Mouse (Mus musculus): ENCODE results near the gene Fbxo33.
"Not testable (repeated sequence)": the region's sequence is repeated elsewhere in the genome, so short reads cannot be mapped to it uniquely, and the experiment has no call there.

Fbxo33 gene

GRCm38 (mm10) chr12:59219325-59220225 is at the start of gene Fbxo33:
TSS of gene Fbxo33 (minus strand) at chr12:59219725.
- DNase-seq (ENCODE audit: low spot score) = peak; percentile 100

DNA sequence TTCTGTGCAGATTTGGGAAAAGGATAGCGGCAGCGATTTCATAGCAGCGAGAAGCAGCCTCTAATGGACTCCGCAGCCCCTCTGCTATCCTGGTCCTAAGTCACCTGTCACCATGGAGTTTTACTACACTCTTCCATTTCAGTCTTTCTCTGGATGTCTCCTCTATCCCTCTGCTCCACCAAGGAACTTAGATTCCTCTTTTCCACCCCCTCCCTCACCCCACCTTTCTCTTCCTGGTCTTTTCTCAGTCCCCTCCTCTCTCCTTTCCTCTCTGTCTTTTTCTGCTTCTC is 46.4 kb upstream of the Fbxo33 start:
- no peak for DNase-seq (ENCODE audit: low spot score)

DNA sequence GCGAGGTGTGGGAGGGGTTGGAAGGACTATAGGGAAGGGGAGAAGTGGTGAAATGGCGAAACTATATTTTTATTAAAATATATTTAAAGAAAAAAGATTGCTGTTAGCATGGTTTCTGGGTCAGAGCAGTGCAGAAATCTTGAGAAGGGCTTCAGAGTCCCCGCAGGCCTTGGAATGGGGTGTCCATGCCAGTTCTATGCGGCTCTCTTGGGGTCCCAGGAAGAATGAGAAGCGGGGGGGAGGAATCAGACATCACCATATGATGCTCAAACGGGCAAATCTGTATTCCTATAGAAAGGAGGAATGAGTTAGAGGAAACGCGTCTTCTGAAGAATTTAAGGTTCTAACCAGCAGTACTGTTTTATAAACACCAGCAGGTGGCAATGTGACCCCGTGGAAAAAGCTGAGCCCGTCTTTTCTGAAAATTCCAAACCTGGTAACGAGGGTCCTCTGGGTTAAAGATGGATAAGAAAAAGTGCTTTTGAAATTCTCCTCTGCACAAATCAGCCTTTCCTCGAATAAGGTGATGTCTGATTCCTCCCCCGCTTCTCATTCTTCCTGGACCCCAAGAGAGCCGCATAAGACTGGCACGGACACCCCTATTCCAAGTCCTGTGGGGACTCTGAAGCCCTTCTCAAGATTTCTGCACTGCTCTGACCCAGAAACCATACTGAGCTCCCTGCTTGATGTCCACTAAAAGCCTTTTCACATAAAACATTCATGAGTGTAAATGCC is 45.8 kb upstream of the Fbxo33 start:
- DNase-seq (ENCODE audit: low spot score) = no peak

DNA sequence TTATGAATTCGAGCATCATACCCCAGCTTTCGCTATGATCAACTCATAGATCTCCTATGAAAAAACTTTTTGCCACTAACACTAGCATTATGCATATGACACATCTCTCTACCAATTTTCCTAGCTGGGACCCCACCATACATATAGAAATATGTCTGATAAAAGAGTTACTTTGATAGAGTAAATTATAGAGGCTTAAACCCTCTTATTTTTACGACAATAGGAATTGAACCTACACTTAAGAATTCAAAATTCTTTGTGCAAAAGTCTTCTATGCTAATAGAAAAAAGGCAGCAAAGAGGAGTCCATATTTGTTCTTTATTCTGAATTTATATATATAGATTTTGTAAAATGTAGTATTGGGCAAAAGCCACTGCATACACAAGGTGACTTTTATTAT is 43.3 kb upstream of the Fbxo33 start:
- no peak for DNase-seq (ENCODE audit: low spot score)

GRCm38 (mm10) chr12:59260798-59261197 is 41.3 kb upstream of the Fbxo33 start:
- DNase-seq (ENCODE audit: low spot score) = no peak

GRCm38 (mm10) chr12:59260362-59260761 is 40.8 kb upstream of the Fbxo33 start:
- no peak for DNase-seq (ENCODE audit: low spot score)

- no peak for DNase-seq (ENCODE audit: low spot score)
These were observed 39.5 kb upstream of the Fbxo33 start for GRCm38 (mm10) chr12:59259015-59259414.

GRCm38 (mm10) chr12:59250259-59250827 is 30.8 kb upstream of the Fbxo33 start:
- DNase-seq (ENCODE audit: low spot score) = no peak

DNA sequence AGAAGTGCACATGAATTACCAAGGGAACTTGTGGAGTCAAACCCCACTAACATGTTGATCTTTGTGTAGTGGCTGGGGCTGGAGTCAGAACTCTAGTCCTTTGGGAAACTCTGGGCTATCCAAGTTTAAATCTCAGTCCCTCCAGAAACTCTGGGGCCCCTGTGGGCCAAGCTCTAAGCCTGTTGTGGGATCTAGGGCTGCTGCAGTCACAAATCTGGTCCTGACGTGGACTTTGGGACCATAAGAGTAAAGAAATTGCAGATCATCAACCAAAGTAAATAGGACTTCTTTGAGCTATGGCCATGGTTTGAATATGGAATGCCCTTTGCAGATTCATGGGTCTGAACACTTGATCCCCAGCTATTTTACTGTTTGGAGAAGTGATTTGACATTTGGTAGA is 29.4 kb upstream of the Fbxo33 start:
- DNase-seq (ENCODE audit: low spot score) = no peak

DNA sequence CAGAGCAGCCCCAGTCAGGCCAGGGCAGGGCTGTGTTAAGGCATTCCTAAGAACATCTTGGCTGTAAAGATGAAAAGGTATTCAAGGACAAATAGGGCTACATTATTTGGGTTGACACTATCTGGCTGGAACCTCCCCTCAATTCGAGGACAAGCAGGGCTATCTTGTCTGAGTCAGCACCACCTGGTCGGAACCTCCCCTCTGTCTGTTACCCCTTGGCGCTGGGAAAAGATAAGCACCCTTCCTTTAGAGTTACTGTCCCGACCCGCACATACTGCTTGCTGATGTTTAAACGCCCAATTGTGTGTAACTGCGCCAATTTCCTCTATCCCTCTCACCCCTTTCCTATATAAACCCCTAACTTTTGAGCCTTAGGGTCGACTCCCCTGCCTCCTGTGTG is 21.5 kb upstream of the Fbxo33 start:
- not testable (repeated sequence) for DNase-seq (ENCODE audit: low spot score)

DNA sequence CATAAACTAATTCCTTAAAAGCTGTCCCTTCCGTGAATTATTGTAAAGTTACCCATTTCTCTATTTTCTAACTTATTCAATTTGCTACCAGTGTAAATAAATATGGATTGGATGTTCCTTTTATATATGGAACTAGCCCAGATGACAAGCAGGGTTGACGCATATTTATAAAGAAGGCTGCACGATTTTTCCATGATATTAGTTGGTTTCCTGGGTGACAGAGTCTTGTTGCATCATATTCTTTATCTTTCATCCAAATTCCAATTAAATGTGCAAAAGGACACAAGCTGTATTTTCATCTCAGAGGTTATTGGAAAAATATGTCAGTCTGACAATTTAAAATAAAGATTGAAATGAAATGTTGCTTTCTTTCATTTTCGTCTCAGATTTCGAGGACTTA is 18.9 kb upstream of the Fbxo33 start:
- DNase-seq (ENCODE audit: low spot score) = no peak

- DNase-seq (ENCODE audit: low spot score) = no peak
These were observed 8.9 kb upstream of the Fbxo33 start for GRCm38 (mm10) chr12:59228401-59228800.

DNA sequence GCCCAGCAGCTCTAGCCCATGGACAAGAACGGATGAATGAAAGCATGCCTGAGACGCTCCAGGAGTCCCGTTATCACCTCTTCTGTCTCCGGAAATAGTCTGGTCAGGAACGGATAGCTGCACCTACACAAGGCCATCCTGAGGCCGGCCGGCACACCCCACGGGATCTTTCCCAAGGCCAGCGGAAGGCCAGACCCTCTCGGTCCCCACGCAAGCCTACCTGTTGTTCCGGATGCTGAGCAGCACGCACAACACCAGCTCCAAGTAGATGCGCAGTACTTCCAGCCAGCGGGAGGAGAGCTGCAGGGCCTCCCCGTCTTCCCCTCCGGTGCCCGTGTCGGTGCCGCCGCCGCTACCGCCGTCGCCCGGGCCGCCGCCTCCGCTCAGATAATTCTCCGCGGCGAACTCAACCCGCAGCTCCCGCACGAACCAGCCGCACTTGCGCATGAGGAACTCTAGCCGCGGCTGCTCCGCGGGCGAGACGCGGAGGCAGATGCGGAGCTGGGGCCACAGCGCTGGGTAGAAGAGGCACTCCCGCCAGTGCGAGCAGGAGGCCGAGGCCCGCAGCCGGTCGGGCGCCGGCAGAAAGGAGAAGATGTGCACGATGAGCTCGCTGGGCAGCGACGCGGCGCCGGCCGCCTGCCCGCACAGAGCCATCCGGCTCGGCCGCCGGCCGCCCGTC is 744 bp downstream of the Fbxo33 start:
- DNase-seq (ENCODE audit: low spot score) = no peak

DNA sequence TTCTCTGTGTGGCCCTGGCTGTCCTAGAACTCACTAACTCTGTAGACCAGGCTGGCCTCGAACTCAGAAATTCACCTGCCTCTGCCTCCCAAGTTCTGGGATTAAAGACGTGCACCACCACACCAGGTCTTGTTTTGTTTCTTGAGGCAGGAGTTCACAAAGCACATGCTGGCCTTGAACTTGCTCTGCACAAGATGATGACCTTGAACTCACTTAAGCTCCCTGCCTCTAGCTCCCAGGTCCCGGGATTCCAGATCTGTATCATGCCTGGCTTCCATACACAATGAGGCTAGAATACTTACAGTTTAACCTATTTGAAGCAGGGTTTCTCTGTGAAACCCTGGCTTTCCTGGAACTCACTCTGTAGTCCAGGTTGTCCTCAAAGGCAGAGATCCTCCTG is 2.2 kb downstream of the Fbxo33 start:
- DNase-seq (ENCODE audit: low spot score) = no peak

GRCm38 (mm10) chr12:59216676-59217266 is 2.8 kb downstream of the Fbxo33 start:
- no peak for DNase-seq (ENCODE audit: low spot score)

GRCm38 (mm10) chr12:59216176-59216575 is 3.3 kb downstream of the Fbxo33 start:
- no peak for DNase-seq (ENCODE audit: low spot score)

DNA sequence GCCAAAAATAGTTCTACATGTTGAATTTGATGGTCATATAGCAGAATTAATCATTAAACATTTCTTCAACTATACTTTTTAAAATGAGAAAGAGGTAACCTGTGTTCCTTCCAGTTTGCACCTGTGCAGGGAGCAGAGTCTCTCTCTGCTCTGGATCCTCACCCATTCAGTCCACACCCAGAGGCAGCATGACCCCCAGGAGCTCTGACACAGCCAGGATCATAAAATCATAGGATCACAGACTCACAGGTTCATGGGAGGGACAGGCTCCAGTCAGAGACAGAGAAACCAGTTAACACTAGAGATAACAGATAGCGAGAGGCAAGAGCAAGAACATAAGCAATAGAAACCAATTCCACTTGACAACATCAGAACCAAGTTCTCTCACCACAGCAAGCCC is 11.7 kb downstream of the Fbxo33 start:
- no peak for DNase-seq (ENCODE audit: low spot score)

DNA sequence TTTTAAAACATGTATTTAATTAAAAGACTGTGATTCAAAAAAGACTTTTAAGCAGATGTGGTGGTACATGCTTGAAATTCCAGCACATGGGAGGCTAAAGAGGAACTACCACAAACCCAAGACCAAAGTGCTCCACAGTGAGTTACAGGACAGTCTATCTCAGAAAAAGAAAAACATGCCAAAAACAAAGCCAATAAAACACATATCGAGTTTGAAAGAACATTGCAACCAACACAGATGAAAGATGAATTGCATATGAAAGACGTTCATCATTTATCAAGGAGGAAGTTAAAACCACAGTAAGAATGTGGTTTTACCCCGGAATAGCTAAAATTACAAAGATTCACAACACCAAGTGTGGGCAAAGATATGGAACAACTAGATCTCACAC is 12.5 kb downstream of the Fbxo33 start:
- DNase-seq (ENCODE audit: low spot score) = no peak

GRCm38 (mm10) chr12:59206208-59206999 is 13.1 kb downstream of the Fbxo33 start:
- DNase-seq (ENCODE audit: low spot score) = no peak

- no peak for DNase-seq (ENCODE audit: low spot score)
These were observed 14.0 kb downstream of the Fbxo33 start for GRCm38 (mm10) chr12:59205571-59205970.

DNA sequence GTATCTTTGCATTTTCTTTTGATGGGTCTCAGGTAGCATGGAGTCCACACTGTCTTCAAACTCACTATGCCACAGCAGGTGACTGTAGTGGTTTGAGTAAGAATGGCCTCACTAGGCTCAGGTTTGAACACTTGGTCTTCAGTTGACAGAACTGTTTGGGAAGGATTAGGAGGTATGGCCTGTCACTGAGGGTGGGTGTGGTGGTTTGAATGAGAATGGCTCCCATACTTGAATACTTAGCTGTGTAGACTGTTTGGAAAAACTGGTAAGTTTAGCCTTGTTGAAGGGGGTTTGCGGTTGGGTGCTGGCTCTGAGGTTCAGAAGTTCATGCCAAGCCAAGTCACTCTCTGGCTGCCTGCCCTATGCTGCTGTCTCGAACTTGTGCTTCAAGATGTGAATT is 20.2 kb downstream of the Fbxo33 start:
- no peak for DNase-seq (ENCODE audit: low spot score)
